Mouse (Mus musculus) T-helper 17 cell (primary cell): ENCODE data around the gene Hist1h2ad.
"Not testable (repeated sequence)": the region's sequence is repeated elsewhere in the genome, so short reads cannot be mapped to it uniquely, and the experiment has no call there.

ENCODE experiments used
- in situ Hi-C, 2 experiments: fragments of 300-600 bp; cut with MboI, MseI; formaldehyde crosslinking; loops; 1 replicate in 1 of 2; 2 replicates in 1 of 2; pipeline ENCODE4 v1.15.1; 2025; ENCODE audit warnings: high pct_unique_total_duplicates in 2 of 2

Hist1h2ad gene

DNA sequence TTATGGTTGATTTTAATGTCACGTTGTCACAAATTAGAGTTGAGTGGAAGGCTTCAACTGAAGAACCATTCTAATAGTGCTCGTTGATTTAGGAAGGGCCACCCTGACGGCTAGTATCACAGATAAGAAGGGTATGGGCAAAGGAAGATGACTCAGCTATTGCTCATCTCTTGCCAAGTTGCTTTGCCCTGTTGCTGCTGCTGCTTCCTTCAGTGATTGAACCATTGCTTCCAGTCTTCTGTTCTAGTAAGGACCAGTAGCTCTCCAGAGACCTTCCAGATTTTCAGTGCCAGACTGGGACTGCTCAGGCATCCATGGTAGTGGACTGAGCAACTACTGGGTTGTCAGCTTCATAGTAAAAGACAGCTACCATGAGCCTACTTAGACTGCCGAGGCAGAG is 35.0 kb downstream of the Hist1h2ad start:
- in situ Hi-C loops: no loop called here

DNA sequence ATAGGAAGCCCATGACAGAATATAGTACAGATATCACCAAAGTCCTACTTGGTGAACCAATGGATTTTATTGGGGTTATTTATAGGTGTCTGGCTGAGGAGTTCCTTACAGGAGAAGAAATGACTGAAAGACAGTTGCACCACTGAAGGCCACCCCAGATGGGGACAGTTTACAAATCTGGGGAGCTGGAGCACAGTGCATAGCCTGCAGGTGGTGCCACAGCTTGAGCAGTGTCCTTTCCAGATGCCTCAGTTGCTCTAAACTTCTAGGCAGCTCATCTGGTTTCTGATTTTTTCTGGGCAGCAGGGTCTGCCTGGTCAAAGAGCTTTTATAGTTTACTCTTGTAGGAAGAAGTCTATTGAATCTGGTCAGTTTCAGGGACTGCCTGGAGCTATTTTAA is 35.7 kb downstream of the Hist1h2ad start:
- in situ Hi-C loops: no loop called here

DNA sequence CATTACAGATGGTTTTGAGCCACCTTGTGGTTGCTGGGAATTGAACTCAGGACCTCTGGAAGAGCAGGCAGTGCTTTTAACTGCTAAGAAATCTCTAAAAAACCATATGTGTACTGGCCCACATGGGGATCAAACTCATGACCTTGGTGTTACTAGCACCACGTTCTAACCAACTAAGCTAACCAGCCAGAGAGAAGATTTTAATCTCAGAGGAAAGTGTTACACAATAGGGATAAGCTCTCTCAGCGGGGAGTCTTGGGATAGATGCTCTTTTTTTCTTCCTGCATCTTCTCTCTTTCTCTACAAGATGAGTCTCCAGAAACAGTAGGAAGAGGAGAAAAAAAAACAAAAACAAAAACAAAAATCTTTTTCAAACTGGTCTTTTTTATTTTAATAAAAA is 36.2 kb downstream of the Hist1h2ad start:
- in situ Hi-C loops: no loop called here

DNA sequence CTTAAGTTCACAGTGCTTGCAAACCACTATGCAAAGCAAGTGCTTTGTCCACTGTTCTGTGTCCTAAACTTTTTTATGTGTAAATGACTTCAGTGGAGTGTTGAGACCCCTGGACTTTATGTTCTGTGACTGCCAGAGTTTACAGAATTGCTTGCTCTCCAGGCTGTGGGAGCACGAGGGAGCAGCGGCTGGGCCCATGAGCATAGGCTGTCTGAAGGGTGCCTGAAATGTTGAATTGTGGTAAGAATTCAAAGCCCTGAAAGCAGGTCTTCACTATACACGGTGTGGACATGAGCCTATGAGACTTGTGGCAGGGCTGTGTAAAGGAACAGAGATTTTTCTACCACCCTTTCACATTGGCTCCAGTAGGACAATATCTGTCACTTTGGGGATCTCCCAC is 37.5 kb downstream of the Hist1h2ad start:
- in situ Hi-C loops: no loop called here

DNA sequence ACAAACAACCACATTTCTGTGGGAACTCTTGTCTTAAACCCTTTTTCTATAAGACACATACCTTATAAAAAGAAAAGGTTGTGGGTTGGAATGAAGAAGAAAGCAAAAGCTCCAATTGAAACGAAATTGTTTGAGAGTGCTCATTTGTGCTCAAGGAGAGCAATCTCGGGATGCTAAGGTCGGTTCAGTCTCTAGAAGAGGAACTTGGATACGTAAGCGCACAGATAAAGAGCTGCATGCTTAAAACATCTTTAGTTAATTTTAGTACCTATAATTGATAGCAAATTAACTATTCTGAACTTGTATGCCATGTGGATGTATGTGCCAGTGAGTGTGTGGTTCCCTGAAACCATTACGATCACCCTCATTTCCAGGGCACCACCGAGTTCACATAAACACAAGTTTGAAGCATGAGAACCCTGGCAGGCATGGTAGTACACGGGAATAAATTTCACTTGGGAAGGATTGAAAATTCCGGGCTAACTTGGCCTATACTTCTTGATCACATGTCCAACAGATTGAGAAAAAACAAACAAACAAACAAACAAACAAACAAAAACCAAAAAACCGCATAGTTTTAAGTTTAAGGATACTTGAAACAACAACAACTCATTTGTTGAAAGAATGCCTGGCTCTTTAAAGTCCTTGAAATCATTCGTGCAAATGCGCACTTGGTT is 46.0 kb downstream of the Hist1h2ad start:
- in situ Hi-C loops: no loop called here

DNA sequence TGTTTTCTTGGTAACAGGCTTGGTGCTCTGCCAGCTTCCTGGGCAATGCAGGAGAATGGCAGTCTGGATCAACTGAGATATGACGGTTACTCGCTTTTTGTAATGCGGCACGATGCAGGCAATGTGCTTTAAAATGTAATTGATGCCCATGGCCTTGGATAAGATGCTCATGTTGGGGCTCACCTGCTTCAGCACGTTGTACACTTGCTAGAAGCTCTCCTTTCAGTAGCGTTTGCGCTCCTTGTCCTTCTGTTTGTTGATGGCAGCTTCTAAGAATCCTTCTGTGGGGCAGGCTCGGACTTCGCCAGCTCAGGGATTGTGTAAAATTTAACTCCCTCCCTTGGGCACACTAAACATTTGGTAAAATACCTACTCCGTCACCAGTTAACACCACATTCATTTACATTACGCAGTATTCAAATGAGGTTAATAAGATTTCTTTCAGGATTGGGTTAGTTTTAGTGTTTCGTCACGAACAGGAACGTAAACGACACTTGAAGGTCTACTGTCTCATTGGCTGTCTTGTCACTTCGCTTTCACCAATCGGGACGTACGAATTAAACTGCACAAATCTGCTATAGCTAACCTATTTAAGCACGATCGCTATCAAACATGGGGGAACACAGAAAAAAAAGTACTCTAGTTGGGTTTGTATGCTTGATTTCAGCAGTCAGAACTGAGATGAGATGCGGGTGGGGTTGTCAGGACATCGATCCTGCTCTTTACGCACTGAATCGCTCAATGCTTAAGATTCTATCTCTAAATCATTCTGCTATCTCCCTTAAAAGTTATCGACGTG is 46.8 kb downstream of the Hist1h2ad start, which contains the start of gene Hist1h2be:
Hist1h2be (minus strand) TSS at position 392 of the 799 bp plus-strand sequence.
- in situ Hi-C loops: no loop called here

DNA sequence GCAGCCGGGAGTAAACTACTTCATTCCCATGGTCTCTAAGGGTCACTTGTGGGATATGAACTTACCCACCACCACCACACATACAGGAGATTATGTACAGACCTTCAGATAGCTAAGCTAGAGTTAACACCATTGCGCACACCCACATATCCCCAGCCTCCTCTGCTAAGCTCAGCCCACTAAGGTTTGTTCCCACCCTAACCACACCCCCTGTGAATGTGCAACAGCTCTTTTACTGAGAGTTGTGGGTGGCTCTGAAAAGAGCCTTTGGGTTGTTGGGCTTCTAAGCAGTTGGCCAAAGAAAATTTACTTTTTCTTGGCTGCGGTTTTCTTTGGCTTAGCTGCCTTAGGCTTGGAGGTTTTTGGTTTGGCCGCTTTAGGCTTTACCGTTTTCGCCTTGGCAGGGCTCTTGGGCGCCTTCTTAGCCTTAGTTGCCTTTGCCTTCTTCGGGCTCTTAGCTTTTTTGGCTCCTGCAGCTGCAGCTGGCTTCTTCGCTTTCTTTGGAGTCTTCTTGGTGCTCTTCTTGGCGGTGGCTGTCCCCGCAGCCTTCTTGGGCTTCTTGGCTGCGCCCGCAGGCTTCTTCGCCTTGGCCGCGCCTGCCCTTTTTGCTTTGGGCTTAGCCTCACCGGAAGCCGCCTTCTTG is 47.5 kb downstream of the Hist1h2ad start:
- in situ Hi-C loops: no loop called here

DNA sequence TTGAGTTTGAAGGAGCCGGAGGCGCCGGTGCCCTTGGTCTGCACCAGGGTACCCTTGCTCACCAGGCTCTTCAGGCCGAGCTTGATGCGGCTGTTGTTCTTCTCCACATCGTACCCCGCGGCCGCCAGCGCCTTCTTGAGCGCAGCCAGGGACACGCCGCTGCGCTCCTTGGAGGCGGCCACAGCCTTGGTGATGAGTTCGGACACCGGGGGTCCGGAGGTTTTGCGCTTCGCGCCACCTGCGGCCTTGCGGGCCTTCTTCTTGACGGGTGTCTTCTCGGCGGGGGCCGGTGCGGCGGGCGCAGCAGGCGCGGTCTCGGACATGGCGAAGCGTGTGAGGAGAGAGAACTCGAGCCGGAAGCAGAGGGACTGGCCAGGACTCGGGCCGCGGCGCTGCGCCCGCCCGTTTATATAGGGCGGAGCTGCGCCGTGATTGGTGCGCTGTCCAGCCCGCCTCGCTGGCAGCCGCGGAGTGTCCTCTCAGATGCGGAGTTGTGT is 48.0 kb downstream of the Hist1h2ad start, which contains the start of gene Hist1h1e:
Hist1h1e (minus strand) TSS at position 384 of the 497 bp plus-strand sequence.
- in situ Hi-C loops: not testable (repeated sequence)

DNA sequence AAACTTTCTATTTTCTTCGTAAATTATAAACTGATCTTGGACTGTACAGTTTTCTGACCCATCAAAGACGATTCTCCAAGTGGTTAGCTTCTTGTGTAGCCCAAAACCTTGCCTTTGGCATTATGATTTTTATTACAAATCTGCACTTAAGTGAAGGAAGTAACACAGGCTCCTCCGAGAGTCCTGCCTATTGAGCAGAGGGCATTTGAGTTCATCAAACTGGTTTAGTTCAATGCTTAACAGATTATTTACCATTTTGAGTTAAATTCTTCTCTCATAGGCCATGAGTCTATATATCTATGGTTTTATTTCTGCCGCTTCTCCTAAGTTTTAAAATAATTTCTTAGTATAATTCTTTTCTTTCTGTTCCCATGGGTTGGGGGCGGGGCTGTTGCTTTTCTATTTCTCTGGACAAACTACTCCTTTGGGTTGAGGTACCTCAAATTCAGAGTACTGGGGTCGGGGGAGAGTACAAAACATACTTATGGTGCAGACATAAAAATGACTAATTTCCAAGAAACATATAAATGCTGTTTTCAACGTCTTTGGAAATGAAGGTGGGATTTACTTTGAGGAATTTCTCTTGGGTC is 48.8 kb downstream of the Hist1h2ad start:
- in situ Hi-C loops: no loop called here
